Mouse (Mus musculus): ENCODE measurements around the gene Hrk. TPM values are rescaled to one million over a fixed set of nuclear protein-coding genes. Genes with fewer than 3 reads are reported as not detected.

Gene Hrk
- polyA plus RNA-seq, 1 experiment from 2014 or later: 0.20 TPM

GRCm38 (mm10) chr5:118214012-118214411 lies 49.6 kb downstream of the Hrk start:
- H3K27ac ChIP-seq (ENCODE audit: low read depth, low read length): no peak overlapping the region
- peaks cover 7% of the 10 kb centered on the region; the same call in 1 of the 2 replicates for H3K4me1 ChIP-seq (replicated peaks; ENCODE audit: control insufficient read depth, insufficient read depth, low read length)
- DNase-seq (ENCODE audit: low spot score) (no peak), ATAC-seq (replicated peaks; ENCODE audit: low FRiP score) (peak; percentile 36)
- peak overlapping the region; percentile 30; the same call in 1 of the 2 replicates for H3K4me3 ChIP-seq (ENCODE audit: low read depth, low read length)
- H3K4me2 ChIP-seq (ENCODE audit: low read depth, low read length, severe bottlenecking): peak overlapping the region; percentile 69; the same call in 1 of the 2 replicates
- no peaks in the 10 kb centered on the region; the same call in 1 of the 2 replicates for H3K36me3 ChIP-seq (ENCODE audit: control insufficient read depth, insufficient read depth, low read length)
- 17% methylated on average over 5 of the region's 5 CpGs for WGBS
- no peaks in the 10 kb centered on the region for H3K9me3 ChIP-seq (ENCODE audit: control insufficient read depth, low read length)
- H3K27me3 ChIP-seq (ENCODE audit: control insufficient read depth, insufficient read depth, low read length): no peaks in the 10 kb centered on the region
- H3K9ac ChIP-seq (ENCODE audit: low read length): peak overlapping the region; percentile 9; the same call in 1 of the 2 replicates

GRCm38 (mm10) chr5:118214418-118215154 lies 50.1 kb downstream of the Hrk start:
- Histone ChIP-seq H3K9ac (ENCODE audit: low read length) (peak overlapping the region; percentile 55), H3K36me3 (ENCODE audit: control insufficient read depth, insufficient read depth, low read length) (no peaks in the 10 kb centered on the region; the same call in 1 of the 2 replicates), H3K4me1 (replicated peaks; ENCODE audit: control insufficient read depth, insufficient read depth, low read length) (peaks cover 7% of the 10 kb centered on the region; the same call in 1 of the 2 replicates), H3K27me3 (ENCODE audit: control insufficient read depth, insufficient read depth, low read length) (no peaks in the 10 kb centered on the region), H3K9me3 (ENCODE audit: control insufficient read depth, low read length) (no peaks in the 10 kb centered on the region), H3K4me2 (ENCODE audit: low read depth, low read length, severe bottlenecking) (peak overlapping the region; percentile 69), H3K4me3 (ENCODE audit: low read depth, low read length) (peak overlapping the region; percentile 30), H3K27ac (ENCODE audit: low read depth, low read length) (no peak overlapping the region)
- WGBS: 5% methylated on average over 24 of the region's 24 CpGs
- DNase-seq (ENCODE audit: low spot score): peak; percentile 90
- ATAC-seq (replicated peaks; ENCODE audit: low FRiP score): peak; percentile 87

- Histone ChIP-seq H3K4me2 (ENCODE audit: low read depth, low read length, severe bottlenecking) (no peak overlapping the region), H3K27ac (ENCODE audit: low read depth, low read length) (no peak overlapping the region), H3K9ac (ENCODE audit: low read length) (no peak overlapping the region), H3K27me3 (ENCODE audit: control insufficient read depth, insufficient read depth, low read length) (no peaks in the 10 kb centered on the region), H3K4me3 (ENCODE audit: low read depth, low read length) (no peak overlapping the region), H3K4me1 (replicated peaks; ENCODE audit: control insufficient read depth, insufficient read depth, low read length) (peaks cover 7% of the 10 kb centered on the region; the same call in 1 of the 2 replicates), H3K36me3 (ENCODE audit: control insufficient read depth, insufficient read depth, low read length) (no peaks in the 10 kb centered on the region; the same call in 1 of the 2 replicates), H3K9me3 (ENCODE audit: control insufficient read depth, low read length) (no peaks in the 10 kb centered on the region)
- WGBS: 87% methylated on average over 6 of the region's 6 CpGs
- DNase-seq (ENCODE audit: low spot score) (no peak), ATAC-seq (replicated peaks; ENCODE audit: low FRiP score) (no peak)
These were observed 53.0 kb downstream of the Hrk start for GRCm38 (mm10) chr5:118217410-118217809.

- H3K4me2 ChIP-seq (ENCODE audit: low read depth, low read length, severe bottlenecking): no peak overlapping the region
- H3K27me3 ChIP-seq (ENCODE audit: control insufficient read depth, insufficient read depth, low read length): no peaks in the 10 kb centered on the region
- ATAC-seq (replicated peaks; ENCODE audit: low FRiP score): no peak
- H3K9me3 ChIP-seq (ENCODE audit: control insufficient read depth, low read length): no peaks in the 10 kb centered on the region
- no peak overlapping the region for H3K4me3 ChIP-seq (ENCODE audit: low read depth, low read length)
- H3K36me3 ChIP-seq (ENCODE audit: control insufficient read depth, insufficient read depth, low read length): no peaks in the 10 kb centered on the region
- no peak overlapping the region for H3K27ac ChIP-seq (ENCODE audit: low read depth, low read length)
- 90% methylated on average over 9 of the region's 9 CpGs for WGBS
- no peaks in the 10 kb centered on the region for H3K4me1 ChIP-seq (replicated peaks; ENCODE audit: control insufficient read depth, insufficient read depth, low read length)
- no peak for DNase-seq (ENCODE audit: low spot score)
- no peak overlapping the region for H3K9ac ChIP-seq (ENCODE audit: low read length)
These were observed 58.8 kb downstream of the Hrk start for GRCm38 (mm10) chr5:118223142-118223757.

GRCm38 (mm10) chr5:118230071-118230611 lies 65.7 kb downstream of the Hrk start:
- whole genome bisulfite sequencing: 95% methylated on average over 13 of the region's 13 CpGs
- DNase-seq (ENCODE audit: low spot score) (no peak), ATAC-seq (replicated peaks; ENCODE audit: low FRiP score) (no peak)
- Histone ChIP-seq H3K4me3 (ENCODE audit: low read depth, low read length) (no peak overlapping the region), H3K4me2 (ENCODE audit: low read depth, low read length, severe bottlenecking) (no peak overlapping the region), H3K4me1 (replicated peaks; ENCODE audit: control insufficient read depth, insufficient read depth, low read length) (no peaks in the 10 kb centered on the region), H3K9ac (ENCODE audit: low read length) (no peak overlapping the region), H3K36me3 (ENCODE audit: control insufficient read depth, insufficient read depth, low read length) (no peaks in the 10 kb centered on the region; the same call in 1 of the 2 replicates), H3K27me3 (ENCODE audit: control insufficient read depth, insufficient read depth, low read length) (no peaks in the 10 kb centered on the region), H3K27ac (ENCODE audit: low read depth, low read length) (no peak overlapping the region), H3K9me3 (ENCODE audit: control insufficient read depth, low read length) (no peaks in the 10 kb centered on the region)

- Histone ChIP-seq H3K9me3 (ENCODE audit: control insufficient read depth, low read length) (no peaks in the 10 kb centered on the region), H3K9ac (ENCODE audit: low read length) (no peak overlapping the region), H3K4me3 (ENCODE audit: low read depth, low read length) (no peak overlapping the region), H3K4me2 (ENCODE audit: low read depth, low read length, severe bottlenecking) (no peak overlapping the region), H3K4me1 (replicated peaks; ENCODE audit: control insufficient read depth, insufficient read depth, low read length) (no peaks in the 10 kb centered on the region), H3K27me3 (ENCODE audit: control insufficient read depth, insufficient read depth, low read length) (no peaks in the 10 kb centered on the region), H3K36me3 (ENCODE audit: control insufficient read depth, insufficient read depth, low read length) (no peaks in the 10 kb centered on the region; the same call in 1 of the 2 replicates), H3K27ac (ENCODE audit: low read depth, low read length) (no peak overlapping the region)
- DNase-seq (ENCODE audit: low spot score) (no peak), ATAC-seq (replicated peaks; ENCODE audit: low FRiP score) (no peak)
- 83% methylated on average over 12 of the region's 12 CpGs for WGBS
These were observed 72.4 kb downstream of the Hrk start for GRCm38 (mm10) chr5:118236891-118237290.

Other genes with a start within 250 kb of the Hrk start
- gene Fbxo21, start 187.9 kb upstream of the Hrk start, polyA plus RNA-seq (2014; fragmentation: Nextera tagmentation; extraction: Ambion mirVana): 122 and 130 TPM in 2 replicates
- gene Tesc, start 136.9 kb upstream of the Hrk start, polyA plus RNA-seq (2014; fragmentation: Nextera tagmentation; extraction: Ambion mirVana): 0.91 and 1.8 TPM in 2 replicates
- 27.6 and 28.5 TPM in 2 replicates for gene Fbxw8, start 9.2 kb upstream of the Hrk start, polyA plus RNA-seq (2014; fragmentation: Nextera tagmentation; extraction: Ambion mirVana)
- gene Rnft2, start 80.5 kb downstream of the Hrk start, polyA plus RNA-seq (2014; fragmentation: Nextera tagmentation; extraction: Ambion mirVana): 6.2 and 7.8 TPM in 2 replicates
- gene 2410131K14Rik, start 80.6 kb downstream of the Hrk start, polyA plus RNA-seq (2014; fragmentation: Nextera tagmentation; extraction: Ambion mirVana): 11.8 and 13.0 TPM in 2 replicates